Mouse (Mus musculus) midbrain, embryonic 14.5 days (tissue): ENCODE measurements around the gene Clrn3. TPM values are rescaled to one million over a fixed set of nuclear protein-coding genes. Genes with fewer than 3 reads are reported as not detected.
"Not testable (repeated sequence)": the region's sequence is repeated elsewhere in the genome, so short reads cannot be mapped to it uniquely, and the experiment has no call there.

ENCODE experiments used
- ATAC-seq: fragments of 200-750 bp; cut with Nextera tagmentation; 2 replicates; pipeline ENCODE4 v1.8.0; 2017; ENCODE audit warnings: moderate number of reproducible peaks, moderate library complexity; ENCODE audit not compliant: low FRiP score, low TSS enrichment
- DNase-seq: peaks from one replicate; pipeline ENCODE4 v3.0.0-alpha.2; 2015
- H3K27ac ChIP-seq: fragments of 300-500 bp; sonication (generic); replicated peaks from 2 replicates; pipeline ENCODE4 v1.5.1; 2014; ENCODE audit warnings: mild to moderate bottlenecking, low read depth, low read length, moderate library complexity
- H3K27me3 ChIP-seq: fragments of 300-500 bp; sonication (generic); 2 replicates; pipeline ENCODE4 v1.6.1; 2014; ENCODE audit warnings: low read length, control low read depth, mixed read lengths; ENCODE audit not compliant: control insufficient read depth, insufficient read depth
- H3K36me3 ChIP-seq: fragments of 300-500 bp; sonication (generic); 2 replicates; pipeline ENCODE4 v1.6.1; 2014; ENCODE audit warnings: low read length, control low read depth; ENCODE audit not compliant: control insufficient read depth, insufficient read depth
- H3K4me1 ChIP-seq: fragments of 300-500 bp; sonication (generic); 2 replicates; pipeline ENCODE4 v1.6.1; 2014; ENCODE audit warnings: mild to moderate bottlenecking, antibody characterized with exemption, low read length, control low read depth; ENCODE audit not compliant: control insufficient read depth, insufficient read depth
- H3K4me2 ChIP-seq: fragments of 300-500 bp; sonication (generic); 2 replicates; pipeline ENCODE4 v1.6.1; 2014; ENCODE audit warnings: mild to moderate bottlenecking, low read length, moderate library complexity
- H3K4me3 ChIP-seq: fragments of 300-500 bp; sonication (generic); replicated peaks from 2 replicates; pipeline ENCODE4 v1.5.1; 2014; ENCODE audit warnings: low read depth, low read length
- H3K9ac ChIP-seq: fragments of 300-500 bp; sonication (generic); replicated peaks from 2 replicates; pipeline ENCODE4 v1.6.1; 2014; ENCODE audit warnings: mild to moderate bottlenecking, low read length, moderate library complexity
- H3K9me3 ChIP-seq: fragments of 300-500 bp; sonication (generic); 2 replicates; pipeline ENCODE4 v1.6.1; 2016; ENCODE audit warnings: low read length, control low read depth, mixed read lengths; ENCODE audit not compliant: control insufficient read depth
- WGBS: fragments of 180-500 bp; shearing (Covaris S2); extraction: QIAGEN DNeasy Blood & Tissue Kit; methylation state at CpG from one replicate; pipeline ENCODE4 v1.1.7; 2014; 5-methylcytosine and 5-hydroxymethylcytosine counted together
- polyA plus RNA-seq: library from polyadenylated mRNA; unstranded; fragments of >200 nt; fragmentation: Nextera tagmentation; extraction: Ambion mirVana; gene quantifications from 2 replicates; pipeline ENCODE4 v1.2.1, GENCODE M21; 2014

Clrn3 gene
- polyA plus RNA-seq, result not detected in 2 replicates

GRCm38 (mm10) chr7:135528515-135528914 is at the start of gene Clrn3:
TSS of gene Clrn3 (minus strand) at chr7:135528654.
- WGBS, result 88% methylated on average over 7 of the region's 7 CpGs
- H3K4me1 ChIP-seq, result no peaks in the 10 kb centered on the region
- H3K27ac ChIP-seq, result no peak within 1 kb of the TSS
- no peaks in the 10 kb centered on the region for H3K36me3 ChIP-seq
- H3K27me3 ChIP-seq, result no peaks in the 10 kb centered on the region
- DNase-seq (no peak), ATAC-seq (no peak)
- no peak within 1 kb of the TSS for H3K4me2 ChIP-seq
- no peaks in the 10 kb centered on the region for H3K9me3 ChIP-seq
- H3K9ac ChIP-seq, result no peak within 1 kb of the TSS
- H3K4me3 ChIP-seq, result no peak within 1 kb of the TSS

GRCm38 (mm10) chr7:135576329-135576728 is 47.9 kb upstream of the Clrn3 start:
- H3K4me3 ChIP-seq, result no peak overlapping the region
- no peak overlapping the region for H3K9ac ChIP-seq
- no peaks in the 10 kb centered on the region for H3K9me3 ChIP-seq
- DNase-seq (no peak), ATAC-seq (no peak)
- peaks cover 5% of the 10 kb centered on the region; the same call in 1 of the 2 replicates for H3K4me1 ChIP-seq
- H3K27ac ChIP-seq, result no peak overlapping the region
- WGBS, result 93% methylated on average over 3 of the region's 3 CpGs
- H3K4me2 ChIP-seq, result no peak overlapping the region
- H3K27me3 ChIP-seq, result no peaks in the 10 kb centered on the region
- H3K36me3 ChIP-seq, result no peaks in the 10 kb centered on the region

GRCm38 (mm10) chr7:135575319-135576069 is 47.0 kb upstream of the Clrn3 start:
- not testable (repeated sequence) for H3K27me3 ChIP-seq, H3K9me3 ChIP-seq, H3K36me3 ChIP-seq, H3K4me1 ChIP-seq, H3K9ac ChIP-seq, DNase-seq, H3K4me3 ChIP-seq, H3K27ac ChIP-seq, H3K4me2 ChIP-seq, ATAC-seq
- WGBS, result 89% methylated on average over 7 of the region's 7 CpGs

GRCm38 (mm10) chr7:135571951-135572559 is 43.6 kb upstream of the Clrn3 start:
- WGBS, result 56% methylated on average over 10 of the region's 10 CpGs
- H3K4me2 ChIP-seq, result no peak overlapping the region
- no peak overlapping the region for H3K4me3 ChIP-seq
- ATAC-seq (no peak), DNase-seq (peak; percentile 31)
- H3K9ac ChIP-seq, result no peak overlapping the region
- no peak overlapping the region; the same call in 1 of the 2 replicates for H3K27ac ChIP-seq
- peaks cover 5% of the 10 kb centered on the region; the same call in 1 of the 2 replicates for H3K4me1 ChIP-seq
- H3K36me3 ChIP-seq, result no peaks in the 10 kb centered on the region
- H3K27me3 ChIP-seq, result no peaks in the 10 kb centered on the region
- H3K9me3 ChIP-seq, result no peaks in the 10 kb centered on the region

GRCm38 (mm10) chr7:135571392-135571791 is 42.9 kb upstream of the Clrn3 start:
- no peak overlapping the region for H3K9ac ChIP-seq
- H3K4me3 ChIP-seq, result no peak overlapping the region
- ATAC-seq (no peak), DNase-seq (no peak)
- H3K4me1 ChIP-seq, result peaks cover 5% of the 10 kb centered on the region; the same call in 1 of the 2 replicates
- no peaks in the 10 kb centered on the region for H3K9me3 ChIP-seq
- H3K36me3 ChIP-seq, result no peaks in the 10 kb centered on the region
- H3K27me3 ChIP-seq, result no peaks in the 10 kb centered on the region
- no peak overlapping the region for H3K27ac ChIP-seq
- H3K4me2 ChIP-seq, result no peak overlapping the region

- H3K9ac ChIP-seq, result no peak overlapping the region; the same call in 1 of the 2 replicates
- no peak overlapping the region for H3K4me2 ChIP-seq
- H3K4me3 ChIP-seq, result no peak overlapping the region
- no peaks in the 10 kb centered on the region for H3K36me3 ChIP-seq
- no peaks in the 10 kb centered on the region for H3K27me3 ChIP-seq
- DNase-seq, result no peak
- H3K9me3 ChIP-seq, result no peaks in the 10 kb centered on the region
- peaks cover 5% of the 10 kb centered on the region; the same call in 1 of the 2 replicates for H3K4me1 ChIP-seq
- ATAC-seq, result no peak
- no peak overlapping the region; the same call in 1 of the 2 replicates for H3K27ac ChIP-seq
- 73% methylated on average over 2 of the region's 2 CpGs for WGBS
These were observed 40.1 kb upstream of the Clrn3 start for GRCm38 (mm10) chr7:135568550-135568949.

GRCm38 (mm10) chr7:135567582-135567981 is 39.1 kb upstream of the Clrn3 start:
- no peaks in the 10 kb centered on the region for H3K9me3 ChIP-seq
- no peak for ATAC-seq
- 94% methylated on average over 1 of the region's 1 CpGs for WGBS

GRCm38 (mm10) chr7:135566013-135566412 is 37.6 kb upstream of the Clrn3 start:
- no peak overlapping the region for H3K4me2 ChIP-seq
- H3K36me3 ChIP-seq, result no peaks in the 10 kb centered on the region
- H3K9ac ChIP-seq, result no peak overlapping the region
- no peaks in the 10 kb centered on the region for H3K9me3 ChIP-seq
- H3K27me3 ChIP-seq, result no peaks in the 10 kb centered on the region
- no peak for DNase-seq
- 84% methylated on average over 5 of the region's 5 CpGs for WGBS
- H3K27ac ChIP-seq, result no peak overlapping the region
- no peaks in the 10 kb centered on the region for H3K4me1 ChIP-seq
- H3K4me3 ChIP-seq, result no peak overlapping the region
- ATAC-seq, result no peak

More at GRCm38 (mm10) chr7:135567582-135567981, 39.1 kb upstream of the Clrn3 start:
- Histone ChIP-seq H3K9ac (no peak overlapping the region), H3K27ac (no peak overlapping the region), H3K27me3 (no peaks in the 10 kb centered on the region), H3K4me1 (peaks cover 5% of the 10 kb centered on the region; the same call in 1 of the 2 replicates), H3K4me2 (no peak overlapping the region), H3K4me3 (no peak overlapping the region), H3K36me3 (no peaks in the 10 kb centered on the region)
- no peak for DNase-seq
